Mouse (Mus musculus) layer of hippocampus, postnatal 36 days (tissue): ENCODE results near the gene Pde4d. TPM values are rescaled to one million over a fixed set of nuclear protein-coding genes. Genes with fewer than 3 reads are reported as not detected.

ENCODE experiments used
- DNase-seq, 2 experiments: peaks; one replicate each; pipeline ENCODE4 v3.0.0; 2022
- total RNA-seq, 2 experiments: library from RNA; stranded (reverse); gene quantifications; 2 replicates each; pipeline ENCODE4 v1.2.3; 2021

Gene Pde4d
- total RNA-seq, 2 experiments from 2014 or later, result 69.7 to 69.8 TPM

- no peak for DNase-seq
Observed at GRCm38 (mm10) chr13:109790045-109790715, 1340.4 kb downstream of the Pde4d start.

- no peak for DNase-seq
Observed at GRCm38 (mm10) chr13:109793918-109794317, 1344.2 kb downstream of the Pde4d start.

- DNase-seq, result no peak
Observed at GRCm38 (mm10) chr13:109798651-109799050, 1348.9 kb downstream of the Pde4d start.

GRCm38 (mm10) chr13:109802201-109802600 is 1352.5 kb downstream of the Pde4d start:
- DNase-seq, result no peak

GRCm38 (mm10) chr13:109806193-109806966 is 1356.6 kb downstream of the Pde4d start:
- no peak for DNase-seq

- DNase-seq, result no peak
Observed at GRCm38 (mm10) chr13:109807036-109807435, 1357.3 kb downstream of the Pde4d start.

- no peak for DNase-seq
Observed at GRCm38 (mm10) chr13:109807446-109807845, 1357.7 kb downstream of the Pde4d start.

- no peak for DNase-seq
Observed at GRCm38 (mm10) chr13:109808039-109808438, 1358.3 kb downstream of the Pde4d start.

GRCm38 (mm10) chr13:109808946-109809345 is 1359.2 kb downstream of the Pde4d start:
- no peak for DNase-seq

GRCm38 (mm10) chr13:109809646-109810045 is 1359.9 kb downstream of the Pde4d start:
- no peak for DNase-seq

- DNase-seq, result no peak
Observed at GRCm38 (mm10) chr13:109813924-109814323, 1364.2 kb downstream of the Pde4d start.

- no peak for DNase-seq
Observed at GRCm38 (mm10) chr13:109819071-109819470, 1369.3 kb downstream of the Pde4d start.

GRCm38 (mm10) chr13:109820141-109820540 is 1370.4 kb downstream of the Pde4d start:
- no peak for DNase-seq

GRCm38 (mm10) chr13:109820866-109821265 is 1371.1 kb downstream of the Pde4d start:
- DNase-seq, result no peak

- DNase-seq, result no peak
Observed at GRCm38 (mm10) chr13:109821725-109822412, 1372.1 kb downstream of the Pde4d start.

- peak; percentile 88 to 90 for DNase-seq
Observed at GRCm38 (mm10) chr13:109822413-109823298, 1372.9 kb downstream of the Pde4d start.

- DNase-seq, result peak; percentile 26 to 41
Observed at GRCm38 (mm10) chr13:109823307-109824031, 1373.7 kb downstream of the Pde4d start.

GRCm38 (mm10) chr13:109825891-109826290 is 1376.1 kb downstream of the Pde4d start:
- DNase-seq, result no peak

GRCm38 (mm10) chr13:109827341-109827740 is 1377.6 kb downstream of the Pde4d start:
- DNase-seq, result no peak

- no peak for DNase-seq
Observed at GRCm38 (mm10) chr13:109827909-109828308, 1378.2 kb downstream of the Pde4d start.

GRCm38 (mm10) chr13:109829444-109829843 is 1379.7 kb downstream of the Pde4d start:
- DNase-seq, result no peak
